22 mouse cellular contexts compared by ENCODE assay signal in the genomic region with DNA sequence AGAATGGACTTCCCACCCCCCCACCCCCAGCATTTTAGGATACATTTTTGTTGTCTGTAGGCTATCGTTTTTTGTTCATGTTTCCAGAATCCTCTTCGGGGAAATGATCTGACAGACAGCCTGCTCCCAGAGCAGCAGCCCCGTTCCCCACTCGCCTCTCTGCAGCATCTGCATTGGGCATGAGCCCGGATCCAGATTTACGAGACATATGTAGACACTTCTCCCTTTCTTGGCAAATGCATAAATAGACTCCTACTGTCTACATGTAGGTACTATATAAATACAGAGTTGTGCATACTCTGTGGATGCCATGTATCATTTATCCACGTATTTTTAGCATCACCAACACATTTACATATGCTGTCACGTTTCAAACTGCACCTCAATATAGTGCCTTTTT. TPM values are rescaled to one million over a fixed set of nuclear protein-coding genes. Genes with fewer than 3 reads are reported as not detected.
DNase-seq lines count a peak whose midpoint lies in the region; ATAC-seq and TF ChIP-seq lines count a peak whose summit lies in the region.
"Had no signal": no experiment of that assay in that cellular context is flagged by ENCODE, and none has a peak within 500 bp of the region (broad histone marks: within the 10 kb centered on the region; RNA-seq: fewer than 3 reads in every experiment).

No protein-coding gene starts in this region.

- DNase-seq in left cerebral cortex, adult 11 months (ENCODE audit: low spot score) = peak; percentile 44
- no peak for DNase-seq in left cerebral cortex, postnatal 4 days
- peak; percentile 16 for DNase-seq in layer of hippocampus, adult 9-10 months (ENCODE audit: low spot score)
- DNase-seq in left cerebral cortex, postnatal 25 days (ENCODE audit: low spot score in 2 of 2) = peak; percentile 42 to 93
- DNase-seq in telencephalon, adult 2 months (ENCODE audit: low read depth, low spot score) = peak; percentile 79
- no peak for DNase-seq in testis, postnatal 10 days (ENCODE audit: low spot score)
- no peak for DNase-seq in lung, postnatal 0 days (ENCODE audit: low spot score)
- DNase-seq: adrenal gland, adult 2 months; B cell, adult 2 months; cerebellum, adult 18-20 months; kidney, postnatal 36 days; lung, postnatal 14 days; thymus, adult 18-20 months had no signal

- no peak overlapping the region for H3K4me2 ChIP-seq in hindbrain, embryonic 13.5 days
- no peak overlapping the region for H3K4me2 ChIP-seq in lung, postnatal 0 days (replicated peaks; ENCODE audit: low read depth, low read length)
- H3K4me2 ChIP-seq: embryonic facial prominence, embryonic 15.5 days; limb, embryonic 12.5 days had no signal

- no peaks in the 10 kb centered on the region for H3K27me3 ChIP-seq in hindbrain, embryonic 13.5 days
- H3K27me3 ChIP-seq in lung, postnatal 0 days (replicated peaks; ENCODE audit: insufficient read depth, low read length) = no peaks in the 10 kb centered on the region
- H3K27me3 ChIP-seq: embryonic facial prominence, embryonic 15.5 days; limb, embryonic 12.5 days had no signal

- H3K36me3 ChIP-seq in hindbrain, embryonic 13.5 days = no peaks in the 10 kb centered on the region
- H3K36me3 ChIP-seq in lung, postnatal 0 days (ENCODE audit: insufficient read depth, low read length) = no peaks in the 10 kb centered on the region
- H3K36me3 ChIP-seq: embryonic facial prominence, embryonic 15.5 days; limb, embryonic 12.5 days had no signal

- H3K4me1 ChIP-seq in hindbrain, embryonic 13.5 days (replicated peaks) = no peaks in the 10 kb centered on the region
- H3K4me1 ChIP-seq in lung, postnatal 0 days (ENCODE audit: insufficient read depth, low read depth, low read length) = no peaks in the 10 kb centered on the region
- H3K4me1 ChIP-seq: embryonic facial prominence, embryonic 15.5 days; limb, embryonic 12.5 days had no signal

- H3K9ac ChIP-seq in hindbrain, embryonic 13.5 days = no peak overlapping the region
- no peak overlapping the region for H3K9ac ChIP-seq in lung, postnatal 0 days (replicated peaks; ENCODE audit: low read depth)
- H3K9ac ChIP-seq: embryonic facial prominence, embryonic 15.5 days; limb, embryonic 12.5 days; liver, embryonic 14.5 days had no signal

- WGBS in hindbrain, embryonic 13.5 days = 73% methylated on average over 8 of the region's 8 CpGs
- WGBS in lung, postnatal 0 days = 81% methylated on average over 8 of the region's 8 CpGs

- no peak overlapping the region for H3K4me3 ChIP-seq in hindbrain, embryonic 13.5 days
- no peak overlapping the region for H3K4me3 ChIP-seq in lung, postnatal 0 days (ENCODE audit: low read depth, low read length)
- H3K4me3 ChIP-seq: embryonic facial prominence, embryonic 15.5 days; limb, embryonic 12.5 days had no signal

- no peak overlapping the region for H3K27ac ChIP-seq in hindbrain, embryonic 13.5 days
- H3K27ac ChIP-seq in lung, postnatal 0 days (ENCODE audit: low read length) = no peak overlapping the region
- H3K27ac ChIP-seq: embryonic facial prominence, embryonic 15.5 days; limb, embryonic 12.5 days; liver, embryonic 14.5 days had no signal

- ATAC-seq in hindbrain, embryonic 13.5 days (ENCODE audit: low FRiP score) = no peak
- ATAC-seq in lung, postnatal 0 days = no peak
- ATAC-seq: intestine, postnatal 0 days had no signal

- H3K9me3 ChIP-seq in hindbrain, embryonic 13.5 days = no peaks in the 10 kb centered on the region
- H3K9me3 ChIP-seq in lung, postnatal 0 days (ENCODE audit: low read length) = no peaks in the 10 kb centered on the region
- H3K9me3 ChIP-seq: embryonic facial prominence, embryonic 15.5 days; limb, embryonic 12.5 days had no signal

- intact Hi-C loops in left cerebral cortex, postnatal 4 days (cut with DNase I) = loop anchor here (2.0 to 10.0 kb wide), 2 partner anchors 253 to 1139 kb away; a partner anchor contains a TSS
- intact Hi-C loops in left cerebral cortex, postnatal 25 days (cut with DNase I) = loop anchor here (1.0 kb wide), 1 partner anchor 126 kb away; no protein-coding TSS in a partner anchor

- TF ChIP-seq CTCF in lung, postnatal 0 days (IDR thresholded peaks at IDR 0.05) = no peak

- TF ChIP-seq EP300 in lung, postnatal 0 days (IDR thresholded peaks at IDR 0.05) = no peak

RNA-seq across cellular contexts. Expression of a gene that starts 42.9 kb away (rescaled TPM):
- under 1 TPM in 1 of 2 experiments, not detected in 1; 0.12 TPM for total RNA-seq in left cerebral cortex, postnatal 4 days (2021)
- total RNA-seq in left cerebral cortex, postnatal 25 days (2021) = 1 to 10 TPM in 1 of 2 experiments, under 1 TPM in 1; 0.92 to 1.4 TPM
- 0.10 TPM in 1 of 2 replicates, not detected in the other for polyA plus RNA-seq in hindbrain, embryonic 13.5 days (2015; fragmentation: Nextera tagmentation; extraction: Ambion mirVana)
- not detected in 2 replicates for polyA plus RNA-seq in lung, postnatal 0 days (2015; fragmentation: Nextera tagmentation; extraction: Ambion mirVana)
- total RNA-seq: adrenal gland, adult 2 months; common myeloid progenitor, adult 5-6 weeks; granulocyte monocyte progenitor cell, adult 5-6 weeks; hematopoietic stem cell, adult 5-6 weeks had no signal
- polyA plus RNA-seq: adrenal gland, adult 2 months; heart, embryonic 14.5 days; intestine, postnatal 0 days; liver, embryonic 14.5 days had no signal

Comparison
In these comparisons a context has a peak if more than half of its experiments do, and no peak if none do; other contexts are left out.
1. DNase-seq: peak in left cerebral cortex, adult 11 months (single experiment), layer of hippocampus, adult 9-10 months (single experiment), left cerebral cortex, postnatal 25 days (2 of 2) and telencephalon, adult 2 months (single experiment); none in left cerebral cortex, postnatal 4 days (single experiment), testis, postnatal 10 days (single experiment) and lung, postnatal 0 days (single experiment).